9 mouse cellular contexts compared by ENCODE assay signal in genomic region chr6:56691205-56691604, GRCm38 (mm10). TPM values are rescaled to one million over a fixed set of nuclear protein-coding genes. Genes with fewer than 3 reads are reported as not detected.
DNase-seq lines count a peak whose midpoint lies in the region; ATAC-seq and TF ChIP-seq lines count a peak whose summit lies in the region.
"Had no signal": no experiment of that assay in that cellular context is flagged by ENCODE, and none has a peak within 500 bp of the region (broad histone marks: within the 10 kb centered on the region; RNA-seq: fewer than 3 reads in every experiment).

No protein-coding gene starts in this region.

- H3K27ac ChIP-seq in ES-Bruce4 (ENCODE audit: insufficient read depth, low read length), result no peak overlapping the region
- H3K27ac ChIP-seq in embryonic facial prominence, embryonic 10.5 days (replicated peaks), result no peak overlapping the region; the same call in 1 of the 2 replicates
- H3K27ac ChIP-seq in lung, embryonic 15.5 days, result no peak overlapping the region
- H3K27ac ChIP-seq: liver, embryonic 15.5 days had no signal

- H3K4me3 ChIP-seq in ES-Bruce4 (ENCODE audit: low read depth, low read length), result no peak overlapping the region
- no peak overlapping the region for H3K4me3 ChIP-seq in embryonic facial prominence, embryonic 10.5 days
- no peak overlapping the region for H3K4me3 ChIP-seq in lung, embryonic 15.5 days
- H3K4me3 ChIP-seq: liver, embryonic 15.5 days had no signal

- no peaks in the 10 kb centered on the region for H3K9me3 ChIP-seq in ES-Bruce4 (replicated peaks; ENCODE audit: control insufficient read depth, insufficient read depth, low read length, poor library complexity, severe bottlenecking)
- no peaks in the 10 kb centered on the region for H3K9me3 ChIP-seq in embryonic facial prominence, embryonic 10.5 days
- no peaks in the 10 kb centered on the region for H3K9me3 ChIP-seq in lung, embryonic 15.5 days
- H3K9me3 ChIP-seq: liver, embryonic 15.5 days had no signal

- TF ChIP-seq EP300 in ES-Bruce4 (IDR thresholded peaks at IDR 0.05; ENCODE audit: insufficient read depth, low read depth, low read length), result no peak

- peak; percentile 81 for TF ChIP-seq CTCF in ES-Bruce4 (IDR thresholded peaks at IDR 0.05; ENCODE audit: low read depth, low read length)

- peak; percentile 49; the same call in 1 of the 2 replicates for ATAC-seq in lung, embryonic 15.5 days (ENCODE audit: borderline replicate concordance, extremely low read depth, low FRiP score, low TSS enrichment)

- no peak for TF ChIP-seq POLR2A in ES-Bruce4 (IDR thresholded peaks at IDR 0.05; ENCODE audit: insufficient read depth, low read length)

- H3K4me2 ChIP-seq in lung, embryonic 15.5 days, result no peak overlapping the region
- H3K4me2 ChIP-seq: liver, embryonic 15.5 days had no signal

- intact Hi-C loops in heart, postnatal 36 days (cut with DNase I), result loop anchor here (1.0 kb wide), 1 partner anchor 210 kb away; no protein-coding TSS in a partner anchor

- DNase-seq in adrenal gland, postnatal 14 days, result peak; percentile 79
- peak; percentile 84 for DNase-seq in embryonic facial prominence, embryonic 10.5 days (ENCODE audit: low spot score)
- DNase-seq in heart, postnatal 36 days, result peak; percentile 48 to 64
- DNase-seq in layer of hippocampus, adult 18-20 months (ENCODE audit: low spot score in 2 of 2), result peak; percentile 26 to 83
- peak; percentile 85 for DNase-seq in retina, postnatal 1 day
- peak; percentile 63 for DNase-seq in urinary bladder, postnatal 25 days (ENCODE audit: low spot score)

- 2% methylated on average over 2 of the region's 2 CpGs for WGBS in embryonic facial prominence, embryonic 10.5 days
- WGBS in lung, embryonic 15.5 days, result 3% methylated on average over 2 of the region's 2 CpGs

- H3K27me3 ChIP-seq in ES-Bruce4 (ENCODE audit: control insufficient read depth, insufficient read depth, low read length, poor library complexity, severe bottlenecking), result no peaks in the 10 kb centered on the region
- H3K27me3 ChIP-seq in embryonic facial prominence, embryonic 10.5 days (replicated peaks; ENCODE audit: low read depth, poor library complexity, severe bottlenecking), result no peaks in the 10 kb centered on the region
- H3K27me3 ChIP-seq in lung, embryonic 15.5 days, result no peaks in the 10 kb centered on the region
- H3K27me3 ChIP-seq: liver, embryonic 15.5 days had no signal

- peaks cover 2% of the 10 kb centered on the region for H3K4me1 ChIP-seq in ES-Bruce4 (ENCODE audit: control insufficient read depth, insufficient read depth, low read length)
- peaks cover 14% of the 10 kb centered on the region; the same call in 1 of the 2 replicates for H3K4me1 ChIP-seq in embryonic facial prominence, embryonic 10.5 days
- H3K4me1 ChIP-seq in lung, embryonic 15.5 days, result no peaks in the 10 kb centered on the region
- H3K4me1 ChIP-seq: liver, embryonic 15.5 days had no signal

- no peaks in the 10 kb centered on the region for H3K36me3 ChIP-seq in ES-Bruce4 (ENCODE audit: control insufficient read depth, insufficient read depth, low read length, poor library complexity, severe bottlenecking)
- no peaks in the 10 kb centered on the region for H3K36me3 ChIP-seq in embryonic facial prominence, embryonic 10.5 days (replicated peaks)
- no peaks in the 10 kb centered on the region for H3K36me3 ChIP-seq in lung, embryonic 15.5 days
- H3K36me3 ChIP-seq: liver, embryonic 15.5 days had no signal

- no peak overlapping the region for H3K9ac ChIP-seq in ES-Bruce4 (ENCODE audit: low read depth, poor library complexity, severe bottlenecking)
- no peak overlapping the region for H3K9ac ChIP-seq in lung, embryonic 15.5 days
- H3K9ac ChIP-seq: liver, embryonic 15.5 days had no signal

RNA-seq across cellular contexts. Expression of gene Lsm5, which starts 13.3 kb away (rescaled TPM):
- polyA plus RNA-seq in ES-Bruce4 (2011; ENCODE audit: insufficient read depth, insufficient read length, low read depth, missing spikeins), result 149 and 182 TPM in 2 replicates
- total RNA-seq in adrenal gland, postnatal 14 days (2021), result 37.2 and 42.4 TPM in 2 replicates
- polyA plus RNA-seq in embryonic facial prominence, embryonic 10.5 days (2016; fragmentation: Nextera tagmentation; extraction: Ambion mirVana), result 199 and 209 TPM in 2 replicates
- 10 to 100 TPM; 13.2 to 14.9 TPM for total RNA-seq in heart, postnatal 36 days (2021)
- 10 to 100 TPM; 14.2 to 20.1 TPM for total RNA-seq in layer of hippocampus, adult 18-20 months (2021)
- polyA plus RNA-seq in lung, embryonic 15.5 days (2015; fragmentation: Nextera tagmentation; extraction: Ambion mirVana), result 123 and 133 TPM in 2 replicates

RNA-seq across cellular contexts. Expression of gene Avl9, which starts 23.5 kb away (rescaled TPM):
- 23.8 and 26.2 TPM in 2 replicates for polyA plus RNA-seq in ES-Bruce4 (2011; ENCODE audit: insufficient read depth, insufficient read length, low read depth, missing spikeins)
- 20.0 and 20.5 TPM in 2 replicates for total RNA-seq in adrenal gland, postnatal 14 days (2021)
- polyA plus RNA-seq in embryonic facial prominence, embryonic 10.5 days (2016; fragmentation: Nextera tagmentation; extraction: Ambion mirVana), result 16.1 and 17.0 TPM in 2 replicates
- total RNA-seq in heart, postnatal 36 days (2021), result 1 to 10 TPM; 6.5 to 7.5 TPM
- 10 to 100 TPM; 41.1 to 43.0 TPM for total RNA-seq in layer of hippocampus, adult 18-20 months (2021)
- 10.1 and 11.5 TPM in 2 replicates for polyA plus RNA-seq in lung, embryonic 15.5 days (2015; fragmentation: Nextera tagmentation; extraction: Ambion mirVana)
